Mouse (Mus musculus) spleen, adult 2 months (tissue): ENCODE data around the gene 2410004P03Rik.

Source experiments
- CTCF ChIP-seq: fragments of 200-500 bp; IDR thresholded peaks from 2 replicates; pipeline ENCODE4 v1.5.1; 2011; ENCODE audit warnings: mild to moderate bottlenecking, inconsistent platforms; ENCODE audit not compliant: insufficient read depth, insufficient read length, insufficient replicate concordance; ENCODE audit errors: extremely low read depth
- POLR2A ChIP-seq: fragments of 200-500 bp; IDR thresholded peaks from 2 replicates; pipeline ENCODE4 v1.6.1; 2011; ENCODE audit warnings: low read depth, low read length, inconsistent platforms

DNA sequence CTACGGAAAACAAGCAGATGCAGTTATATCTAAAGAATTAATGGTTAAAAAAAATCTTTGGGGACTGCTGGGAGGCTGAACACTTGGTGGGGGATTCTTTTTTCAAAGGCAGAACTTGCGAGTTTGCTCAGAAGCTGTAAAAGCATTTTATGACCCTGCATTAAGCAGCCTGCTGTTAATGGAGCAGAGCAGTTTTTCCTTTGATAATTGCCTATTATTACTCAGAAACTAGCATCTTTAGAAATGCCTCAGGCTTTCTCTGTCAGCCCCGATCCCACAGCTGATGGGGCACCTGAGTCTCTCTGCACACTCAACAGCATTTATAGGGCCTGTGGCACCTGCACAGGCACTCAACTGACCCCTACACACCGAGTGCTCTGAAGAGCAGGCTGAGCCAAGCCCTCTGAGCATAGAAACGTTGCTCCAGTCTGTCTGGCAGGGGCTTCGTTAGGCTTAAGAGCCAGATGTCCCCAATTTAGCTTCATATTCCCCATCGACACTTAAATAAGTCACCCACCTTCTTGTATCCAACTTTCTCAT is 49.7 kb upstream of the 2410004P03Rik start:
- TF ChIP-seq CTCF (no peak), POLR2A (no peak)
